Mouse (Mus musculus): ENCODE measurements around the gene Ggt6. TPM values are rescaled to one million over a fixed set of nuclear protein-coding genes. Genes with fewer than 3 reads are reported as not detected.

Gene Ggt6
- not detected for total RNA-seq (2021)
- long read RNA-seq, experiment 1 = 0 reads
- long read RNA-seq, experiment 2 = 0 reads

DNA sequence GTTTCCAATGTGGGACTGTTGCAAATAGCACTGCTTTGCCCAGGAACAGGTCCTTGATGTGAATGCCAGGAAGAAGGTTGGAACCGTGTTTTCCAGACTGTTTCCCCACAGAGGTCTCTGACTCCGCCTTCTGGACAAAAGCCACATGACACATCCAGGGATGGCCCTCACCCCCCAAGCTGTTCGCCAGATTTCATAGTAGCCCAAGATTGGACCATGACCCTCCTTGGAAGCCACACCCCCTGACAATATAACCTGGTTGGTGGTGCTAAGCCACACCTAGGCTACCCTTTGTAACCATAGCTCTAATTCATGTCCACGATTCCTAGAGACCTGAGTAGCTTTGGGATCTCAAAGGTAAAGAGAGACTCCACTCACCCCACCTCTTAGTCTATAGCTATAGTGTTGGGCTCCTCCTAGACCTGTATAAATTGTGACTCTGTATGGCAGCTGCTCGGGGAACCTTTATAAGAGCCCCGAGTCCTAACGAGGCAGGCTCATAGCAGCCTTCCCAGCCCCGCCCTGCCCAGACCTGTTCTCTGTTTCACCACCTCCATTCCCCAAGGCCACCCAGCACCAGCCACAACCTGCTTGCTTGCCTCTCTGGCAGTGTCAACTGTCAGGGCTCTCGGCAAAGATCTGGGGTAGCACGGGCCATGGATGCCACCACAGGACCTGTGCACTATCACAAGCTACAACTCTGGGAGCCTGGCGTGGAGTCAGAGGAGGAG is at the start of gene Ggt6:
Gene Ggt6 (plus strand): TSS at position 564 of the 731 bp plus-strand sequence.
- no peak for DNase-seq (ENCODE audit: low spot score in 2 of 2)

DNA sequence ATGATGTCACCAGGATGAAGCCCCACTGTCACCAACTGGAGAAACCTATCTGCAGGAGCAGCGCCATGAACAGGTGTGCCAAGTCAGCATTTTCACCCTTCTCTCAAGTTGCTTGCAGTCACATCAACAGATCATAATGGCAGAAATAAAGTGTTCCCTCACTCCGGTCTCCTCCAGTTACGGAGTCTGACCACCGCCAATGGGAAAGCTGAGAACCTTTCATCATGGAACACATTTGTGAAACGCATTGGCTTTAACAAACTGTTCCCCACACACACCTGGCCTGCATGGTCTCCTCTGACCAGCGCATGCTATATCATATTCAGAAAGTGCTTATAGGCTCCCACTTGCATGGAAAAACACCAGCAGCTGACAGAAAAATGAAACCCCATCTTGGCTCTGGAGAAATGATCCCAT is 47.2 kb upstream of the Ggt6 start:
- DNase-seq (ENCODE audit: low spot score in 2 of 2) = no peak

DNA sequence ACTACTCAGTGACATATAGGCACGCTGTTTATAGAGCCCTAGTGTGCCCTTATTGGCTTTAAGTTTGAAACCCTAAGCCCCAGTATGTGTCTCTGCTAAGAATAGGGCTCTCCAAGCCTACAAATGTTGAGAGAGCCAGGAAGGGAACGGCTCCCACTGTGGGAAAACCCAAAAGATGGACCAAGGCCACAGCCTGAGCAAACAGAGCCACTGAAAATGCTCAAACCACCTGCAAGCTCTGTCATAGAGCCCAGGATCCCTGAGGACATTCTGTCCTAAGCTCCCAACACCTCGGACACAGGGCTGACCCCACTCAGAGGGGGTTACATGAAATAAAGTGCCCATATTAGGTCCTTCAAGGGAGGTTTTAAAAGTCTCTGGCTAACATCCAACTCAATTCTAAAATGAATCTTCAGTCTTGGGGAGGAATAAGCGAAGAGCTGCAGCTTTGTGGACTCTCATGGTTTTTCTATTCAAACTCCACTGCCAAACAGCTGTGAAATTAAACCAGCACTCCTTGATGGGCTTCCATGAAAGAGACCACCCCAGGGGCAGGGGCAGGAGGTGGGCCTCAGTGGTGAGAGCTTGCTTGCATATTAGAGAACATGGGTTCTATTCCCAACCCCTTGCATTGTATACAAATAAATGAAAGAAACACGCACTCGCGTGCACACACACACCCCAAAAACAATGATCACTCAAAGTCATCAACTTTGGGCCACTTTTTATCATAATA is 45.8 kb upstream of the Ggt6 start:
- DNase-seq (ENCODE audit: low spot score in 2 of 2) = no peak

DNA sequence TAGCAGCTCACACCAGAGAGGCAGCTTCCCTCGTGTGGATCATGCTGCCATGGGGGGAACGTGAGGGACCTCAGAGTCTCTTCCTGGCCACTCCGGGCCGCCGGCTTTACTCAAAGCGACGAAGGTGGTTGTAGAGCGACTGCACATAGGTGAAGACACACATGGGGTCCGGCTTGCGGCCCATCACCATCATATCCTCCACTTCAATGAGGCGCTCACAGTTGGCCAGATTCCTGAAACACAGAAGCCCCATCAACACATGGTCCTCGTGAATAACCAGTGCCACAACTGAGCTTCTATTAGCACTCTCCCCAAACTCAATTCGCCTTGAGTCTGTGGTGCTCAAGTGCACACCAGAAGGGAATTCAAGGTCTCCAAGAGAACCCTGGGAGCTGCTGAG is 44.1 kb upstream of the Ggt6 start:
- DNase-seq (ENCODE audit: low spot score in 2 of 2) = no peak

DNA sequence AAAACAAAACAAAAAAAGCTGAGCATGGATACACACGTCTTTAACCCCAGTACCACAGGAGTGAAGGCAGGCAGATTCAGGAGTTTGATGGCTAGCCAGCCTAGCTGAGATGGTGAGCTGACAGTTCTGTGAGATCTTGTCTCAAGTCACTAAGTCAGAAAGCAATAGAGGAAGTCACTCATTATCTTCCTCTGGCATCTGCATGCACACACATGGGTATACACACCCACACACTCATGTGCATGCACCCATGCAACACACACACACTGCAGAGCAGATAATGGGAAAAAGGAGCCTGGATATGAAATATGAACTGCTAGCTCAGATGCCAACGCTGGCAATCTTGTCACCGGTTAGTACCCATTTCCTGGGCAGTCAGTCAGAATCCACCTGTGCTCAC is 42.1 kb upstream of the Ggt6 start:
- no peak for DNase-seq (ENCODE audit: low spot score in 2 of 2)

DNA sequence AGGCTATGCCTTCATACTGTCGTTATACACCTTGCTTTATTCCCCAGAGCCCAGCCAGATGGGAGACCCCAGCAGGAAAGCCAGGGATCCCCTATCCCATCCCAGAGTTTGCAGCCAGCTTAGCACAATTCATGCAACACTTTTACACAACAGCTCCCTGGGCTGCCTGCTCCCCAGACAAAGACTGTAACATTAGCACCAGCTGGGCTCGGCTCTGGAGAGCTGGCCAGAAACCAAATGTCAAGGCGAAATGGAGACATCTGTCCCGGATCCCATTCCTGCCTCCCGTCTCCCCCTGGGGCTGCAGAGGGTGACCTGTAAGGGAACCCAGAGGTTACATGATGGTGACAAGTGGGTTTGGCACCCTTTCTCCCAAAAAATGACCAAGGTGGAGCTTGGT is 41.7 kb upstream of the Ggt6 start:
- no peak for DNase-seq (ENCODE audit: low spot score in 2 of 2)

DNA sequence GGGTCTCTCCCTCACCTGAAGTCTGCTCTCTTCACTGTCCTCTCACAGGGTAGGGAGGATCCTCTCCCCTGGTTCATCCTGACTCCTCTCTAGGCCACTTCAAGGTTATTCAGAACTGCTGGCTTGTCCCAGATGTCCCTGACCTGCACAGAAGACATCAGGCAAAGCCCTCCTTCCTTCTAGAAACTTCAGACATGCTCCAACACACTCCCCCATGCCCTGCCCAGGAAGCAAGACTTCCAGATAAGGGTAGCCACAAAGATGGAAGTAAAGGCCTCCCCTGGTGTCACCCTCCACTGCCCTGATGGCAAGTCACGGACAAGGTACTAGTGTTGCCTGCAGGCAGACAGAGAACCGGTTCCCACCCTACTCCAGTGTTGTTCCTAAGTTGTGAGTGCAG is 40.6 kb upstream of the Ggt6 start:
- DNase-seq (ENCODE audit: low spot score in 2 of 2) = no peak

DNA sequence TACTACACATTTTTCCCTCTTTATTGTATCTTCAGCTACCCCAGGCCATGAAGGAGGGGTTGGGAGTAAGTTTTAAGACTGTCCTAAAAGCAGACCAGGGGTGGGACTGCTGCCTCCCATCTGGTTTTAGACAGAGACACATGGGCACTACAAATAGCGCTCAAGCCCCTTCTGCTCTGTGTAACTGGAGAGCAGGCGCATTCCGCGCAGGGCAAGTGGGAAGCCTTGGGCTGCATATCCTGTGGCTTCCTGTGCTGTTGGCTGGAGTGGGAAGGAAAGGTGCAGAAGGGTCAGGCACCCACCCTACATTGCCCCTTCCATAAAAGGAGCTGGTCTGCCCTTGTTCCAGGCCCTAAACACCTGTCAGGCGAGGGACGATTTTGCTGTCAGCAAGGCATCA is 39.7 kb upstream of the Ggt6 start:
- no peak for DNase-seq (ENCODE audit: low spot score in 2 of 2)

DNA sequence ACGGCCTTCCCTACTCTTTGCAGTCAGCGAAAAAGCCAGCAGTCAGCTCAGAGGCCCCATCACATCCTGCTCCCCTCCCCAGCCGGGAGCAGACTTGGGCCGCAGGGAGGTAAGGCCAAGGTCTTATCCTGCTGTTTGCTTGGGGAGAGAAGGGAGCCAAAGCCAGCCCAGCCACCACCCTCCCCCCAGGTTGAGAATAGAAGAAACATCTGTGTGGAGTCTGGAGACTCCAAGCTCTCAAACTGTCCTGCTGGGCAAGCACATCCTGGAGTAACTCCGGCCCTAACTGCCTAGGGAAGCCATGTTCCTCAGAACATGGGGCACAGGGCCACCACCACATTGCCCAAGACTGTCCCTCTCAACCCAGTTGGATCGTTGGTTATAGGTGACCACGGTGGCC is 38.7 kb upstream of the Ggt6 start:
- DNase-seq (ENCODE audit: low spot score in 2 of 2) = no peak

DNA sequence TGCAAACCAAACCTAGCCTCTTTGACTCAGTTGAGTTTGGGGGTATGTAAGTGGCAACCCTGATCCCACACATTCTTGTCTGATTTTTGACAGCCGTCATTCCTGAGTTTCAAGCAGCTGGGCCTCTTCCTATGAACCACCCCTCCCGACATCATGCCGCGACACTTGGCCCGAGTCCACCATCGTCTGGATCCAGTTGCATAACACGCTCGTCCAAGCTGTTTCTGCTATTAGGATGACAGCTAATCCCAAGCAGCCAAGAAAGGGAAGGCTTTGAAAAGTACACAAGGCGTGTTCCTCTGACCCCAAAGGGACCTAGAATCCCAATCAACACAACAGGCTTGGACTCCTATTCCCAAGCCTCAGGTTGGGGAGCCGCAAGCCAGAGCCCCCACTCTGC is 38.3 kb upstream of the Ggt6 start:
- peak in 1 of 2 experiments; percentile 42 for DNase-seq (ENCODE audit: low spot score in 2 of 2)

DNA sequence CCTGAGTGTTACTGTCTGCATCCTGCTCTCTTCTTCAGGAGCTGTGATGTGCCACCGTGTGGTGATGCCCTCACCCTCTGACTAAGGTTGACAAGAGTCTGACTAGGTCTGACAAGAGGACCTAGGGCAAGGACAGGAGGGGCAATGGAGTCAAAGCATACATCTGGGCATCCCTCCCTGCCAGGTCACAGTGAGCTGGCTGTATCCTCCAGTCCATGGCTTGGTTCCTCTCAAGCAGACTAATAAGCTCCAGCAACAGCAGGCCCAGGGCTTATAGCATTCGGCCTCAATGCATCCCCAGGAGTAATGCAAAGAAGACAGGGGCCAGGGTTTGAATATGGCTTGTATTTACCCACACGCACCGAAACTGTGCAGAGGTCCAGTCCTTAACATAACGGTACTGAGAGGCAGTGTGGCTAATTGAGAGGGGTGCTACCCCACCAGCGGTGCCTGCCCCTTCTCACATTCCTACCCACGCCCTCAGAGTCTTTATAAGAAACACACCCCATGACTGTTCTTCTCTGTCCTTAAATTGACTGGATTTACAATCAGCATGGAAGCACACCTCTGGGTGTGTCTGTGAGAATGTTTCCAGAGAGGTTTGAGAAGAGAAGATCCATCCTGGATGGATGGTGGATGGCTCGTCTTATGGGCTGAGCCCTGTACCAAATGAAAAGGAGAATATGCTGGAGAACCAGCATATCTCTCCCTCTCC is 37.4 kb upstream of the Ggt6 start:
- no peak for DNase-seq (ENCODE audit: low spot score in 2 of 2)

DNA sequence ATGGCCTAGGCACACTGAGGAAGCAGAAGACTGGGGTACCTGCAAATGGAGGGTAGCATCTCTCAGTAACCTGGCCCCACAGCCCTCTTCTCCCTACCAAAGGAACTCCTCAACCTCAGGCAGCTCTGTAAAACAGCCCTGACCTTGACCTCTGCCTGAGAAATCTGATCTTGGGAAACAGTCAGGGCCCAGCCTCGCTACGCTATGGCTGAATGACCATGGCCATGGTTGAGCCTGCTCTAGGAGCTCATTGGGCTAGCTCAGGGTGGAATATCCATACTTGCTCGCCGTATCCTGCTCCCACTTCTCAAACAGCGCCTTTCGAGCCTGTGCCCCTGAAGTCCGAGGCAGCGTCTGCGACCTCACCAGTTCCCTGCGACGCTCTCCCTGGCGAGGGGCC is 34.3 kb upstream of the Ggt6 start:
- no peak for DNase-seq (ENCODE audit: low spot score in 2 of 2)

DNA sequence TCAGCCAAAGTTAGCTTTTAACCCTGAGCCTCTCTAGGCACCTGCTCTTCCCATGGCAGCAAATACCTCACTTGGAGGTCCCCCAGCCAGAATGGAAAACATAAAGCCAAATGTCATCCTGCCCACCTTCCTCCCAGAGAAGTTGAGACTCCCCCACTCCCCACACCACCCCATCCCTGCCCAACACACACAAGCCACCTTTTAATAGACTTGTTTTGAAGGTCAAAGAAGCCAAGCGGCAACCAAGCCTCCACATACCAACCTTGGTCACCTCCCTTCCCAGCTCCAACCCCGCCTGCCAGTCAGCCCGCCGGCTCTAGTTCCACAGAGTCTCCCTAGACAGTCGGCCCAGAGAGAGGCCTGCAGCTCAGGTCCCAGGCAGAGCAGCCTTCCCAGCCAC is 33.3 kb upstream of the Ggt6 start:
- DNase-seq (ENCODE audit: low spot score in 2 of 2) = no peak

DNA sequence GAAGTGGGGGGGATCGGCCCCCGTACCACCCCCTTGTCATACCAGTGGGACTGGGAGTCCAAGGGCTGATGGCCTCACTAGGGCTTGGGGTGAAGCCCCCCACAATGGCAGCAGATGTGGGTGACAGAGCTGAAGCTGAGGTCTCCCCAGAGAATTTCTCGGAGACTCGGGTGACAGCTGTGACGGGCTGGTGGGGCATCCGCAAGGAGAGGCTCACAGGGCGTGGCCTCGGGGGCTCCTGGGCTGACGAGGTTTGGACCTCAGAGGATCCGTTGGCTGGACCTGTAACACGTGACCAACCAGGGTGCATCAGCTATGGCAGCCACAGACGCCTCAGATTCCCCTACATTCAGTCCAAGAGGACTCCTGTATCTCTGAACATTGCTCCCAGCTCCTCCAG is 32.4 kb upstream of the Ggt6 start:
- DNase-seq (ENCODE audit: low spot score in 2 of 2) = no peak

DNA sequence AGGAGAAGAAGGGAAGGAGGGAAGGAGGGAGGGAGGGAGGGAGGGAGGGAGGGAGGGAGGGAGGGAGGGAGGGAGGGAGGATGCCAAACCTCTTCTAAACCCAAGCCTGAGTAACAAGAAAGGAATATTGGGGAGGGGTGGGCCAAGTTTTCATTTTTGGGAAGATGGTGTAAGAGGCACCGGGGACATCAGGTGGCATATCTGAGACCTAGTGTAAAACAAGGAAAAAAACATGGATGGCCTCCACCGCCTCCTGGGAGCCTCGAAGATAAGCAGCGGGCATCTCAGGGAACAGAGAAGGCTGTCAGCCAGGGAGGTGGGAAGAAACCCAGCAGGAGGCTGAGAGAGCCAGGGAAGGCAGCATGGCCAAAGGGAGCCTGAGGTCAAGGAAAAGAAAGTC is 29.8 kb upstream of the Ggt6 start:
- DNase-seq (ENCODE audit: low spot score in 2 of 2) = no peak

DNA sequence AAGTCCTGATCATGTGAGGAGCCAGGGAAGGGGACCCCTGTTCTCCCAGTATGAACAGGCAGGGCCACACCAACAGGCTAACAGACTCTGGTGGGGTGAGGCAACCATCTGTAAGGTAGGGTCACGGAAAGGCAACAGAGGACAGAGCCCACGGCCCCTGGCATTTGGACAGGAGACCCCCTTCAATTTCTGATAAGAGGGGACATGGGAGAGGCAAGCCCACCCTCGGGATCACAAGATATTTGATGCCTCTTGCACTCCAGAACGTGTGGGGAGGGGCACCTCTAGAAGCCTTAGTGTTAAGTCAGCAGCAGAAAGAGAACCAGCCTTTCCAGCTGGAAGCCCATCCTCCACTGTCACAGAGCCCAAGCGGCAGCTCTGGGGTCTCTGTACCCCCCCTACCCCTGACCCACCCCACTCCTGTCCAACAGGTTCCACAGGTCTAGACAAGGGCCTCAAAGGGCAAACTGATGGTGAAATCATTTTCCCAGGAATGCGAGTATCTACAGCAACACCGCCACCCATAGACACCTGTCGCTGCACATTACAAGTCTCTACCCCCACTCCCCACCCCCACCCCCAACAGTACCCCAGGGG is 29.1 kb upstream of the Ggt6 start:
- DNase-seq (ENCODE audit: low spot score in 2 of 2) = no peak

DNA sequence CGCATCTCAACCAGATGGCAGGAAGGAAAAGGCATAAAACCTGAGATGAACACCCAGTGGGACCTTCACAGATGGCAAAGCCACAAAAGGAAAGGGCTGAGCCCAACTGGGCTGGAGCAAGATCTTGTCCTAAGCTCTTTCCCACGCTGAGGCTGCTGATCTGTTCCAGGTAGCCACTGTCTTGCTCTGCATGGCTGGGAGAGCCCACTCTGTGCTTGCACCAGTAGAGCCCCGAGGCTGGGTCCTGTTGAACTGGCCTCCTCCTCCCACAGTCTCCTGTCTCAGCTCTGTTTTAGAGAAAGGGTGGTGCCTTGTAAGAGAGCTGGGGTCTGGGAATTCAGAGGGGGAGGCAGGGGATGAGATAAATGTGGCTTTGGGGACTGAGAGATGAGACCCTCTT is 28.2 kb upstream of the Ggt6 start:
- DNase-seq (ENCODE audit: low spot score in 2 of 2) = no peak

DNA sequence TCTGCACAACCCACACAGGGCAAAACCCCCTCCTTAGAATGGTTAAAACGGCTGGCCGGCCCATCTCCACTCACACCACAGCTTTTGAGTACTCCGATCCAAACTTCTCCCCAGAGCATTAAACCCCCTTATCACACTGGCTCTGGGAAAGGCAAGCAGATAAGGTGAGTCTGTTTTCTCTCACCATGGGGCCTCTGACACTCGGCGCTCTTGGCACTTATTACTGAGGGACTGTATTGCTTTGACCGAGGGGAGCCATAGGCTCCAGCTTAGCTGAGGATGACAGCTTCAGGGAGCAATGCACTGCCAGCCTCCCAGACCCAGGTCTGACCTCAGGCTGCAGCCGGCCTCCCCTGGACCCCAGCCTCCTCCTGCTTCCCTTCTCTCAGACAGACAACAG is 27.8 kb upstream of the Ggt6 start:
- DNase-seq (ENCODE audit: low spot score in 2 of 2) = no peak

DNA sequence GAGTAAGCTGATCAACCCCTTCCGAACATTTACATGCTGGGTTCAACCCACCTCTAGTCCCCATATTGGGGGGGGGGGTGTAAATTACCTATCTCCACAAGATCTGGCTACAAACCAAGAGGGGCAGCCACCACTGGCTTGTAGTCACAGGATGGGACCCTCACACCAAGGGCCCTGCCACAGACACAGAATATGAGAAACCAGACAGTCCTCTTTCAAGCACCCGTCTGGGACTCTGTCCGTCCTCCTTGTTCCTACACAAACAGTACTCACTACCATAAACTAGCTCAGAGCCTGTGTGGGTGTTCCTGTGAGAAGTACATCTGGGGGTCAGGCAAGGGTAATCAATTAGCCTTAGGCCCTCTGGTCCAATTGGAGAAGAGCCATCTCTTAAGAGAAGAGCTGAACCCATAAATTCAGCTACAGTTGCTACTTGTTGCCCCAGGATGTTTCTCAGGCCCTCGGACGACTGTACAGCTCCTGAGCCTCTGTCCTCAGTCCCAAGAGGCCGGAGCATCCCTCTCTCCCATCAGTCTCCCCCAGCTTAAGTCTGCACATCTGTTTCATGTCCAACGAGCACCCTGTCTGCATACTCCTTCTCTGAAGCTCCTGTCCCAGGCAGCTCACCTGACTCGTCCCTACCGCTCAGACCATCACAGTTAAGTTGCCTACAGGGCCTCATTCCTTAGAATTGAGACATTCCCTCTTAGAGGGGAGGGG is 26.7 kb upstream of the Ggt6 start:
- DNase-seq (ENCODE audit: low spot score in 2 of 2) = no peak

DNA sequence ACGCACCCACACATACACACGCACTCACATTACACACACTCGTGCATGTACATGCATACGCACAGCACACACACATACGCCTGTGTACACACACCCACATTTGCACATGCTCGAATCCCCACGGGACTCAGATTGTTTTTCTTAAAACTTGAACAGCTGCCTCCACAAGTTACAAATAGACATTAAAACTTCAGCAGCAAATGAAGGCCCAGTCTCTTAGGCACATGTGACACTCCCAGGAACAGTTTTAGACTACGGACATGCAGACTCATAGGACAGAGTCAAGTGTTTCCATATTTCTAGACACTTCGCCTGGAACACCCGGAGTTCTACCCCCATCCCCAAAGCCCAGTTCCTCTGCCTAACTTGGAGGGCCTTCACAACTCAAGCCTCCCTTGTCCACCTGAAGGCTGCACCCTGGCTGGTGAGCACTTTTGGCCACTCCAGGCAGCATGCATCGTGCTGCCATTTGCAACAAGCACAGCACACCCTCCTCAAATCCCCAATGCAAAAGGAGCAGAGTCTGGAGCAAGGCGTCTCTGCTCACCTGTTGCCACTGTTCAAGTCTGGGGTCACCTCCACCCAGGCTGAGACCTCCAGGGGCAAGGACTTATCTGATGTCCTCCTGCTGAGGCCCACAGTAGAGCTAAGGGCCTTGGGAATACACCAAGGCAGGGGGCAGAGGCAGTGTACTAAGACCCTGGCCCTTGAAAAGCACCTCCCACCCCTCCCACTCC is 25.5 kb upstream of the Ggt6 start:
- DNase-seq (ENCODE audit: low spot score in 2 of 2) = no peak

Data from layer of hippocampus, postnatal 14 days (tissue).